Mouse (Mus musculus) spleen, adult 2 months (tissue): ENCODE results near the gene Ip6k1.

Source experiments
- CTCF ChIP-seq: fragments of 200-500 bp; IDR thresholded peaks from 2 replicates; pipeline ENCODE4 v1.5.1; 2011; ENCODE audit warnings: mild to moderate bottlenecking, inconsistent platforms; ENCODE audit not compliant: insufficient read depth, insufficient read length, insufficient replicate concordance; ENCODE audit errors: extremely low read depth
- POLR2A ChIP-seq: fragments of 200-500 bp; IDR thresholded peaks from 2 replicates; pipeline ENCODE4 v1.6.1; 2011; ENCODE audit warnings: low read depth, low read length, inconsistent platforms

DNA sequence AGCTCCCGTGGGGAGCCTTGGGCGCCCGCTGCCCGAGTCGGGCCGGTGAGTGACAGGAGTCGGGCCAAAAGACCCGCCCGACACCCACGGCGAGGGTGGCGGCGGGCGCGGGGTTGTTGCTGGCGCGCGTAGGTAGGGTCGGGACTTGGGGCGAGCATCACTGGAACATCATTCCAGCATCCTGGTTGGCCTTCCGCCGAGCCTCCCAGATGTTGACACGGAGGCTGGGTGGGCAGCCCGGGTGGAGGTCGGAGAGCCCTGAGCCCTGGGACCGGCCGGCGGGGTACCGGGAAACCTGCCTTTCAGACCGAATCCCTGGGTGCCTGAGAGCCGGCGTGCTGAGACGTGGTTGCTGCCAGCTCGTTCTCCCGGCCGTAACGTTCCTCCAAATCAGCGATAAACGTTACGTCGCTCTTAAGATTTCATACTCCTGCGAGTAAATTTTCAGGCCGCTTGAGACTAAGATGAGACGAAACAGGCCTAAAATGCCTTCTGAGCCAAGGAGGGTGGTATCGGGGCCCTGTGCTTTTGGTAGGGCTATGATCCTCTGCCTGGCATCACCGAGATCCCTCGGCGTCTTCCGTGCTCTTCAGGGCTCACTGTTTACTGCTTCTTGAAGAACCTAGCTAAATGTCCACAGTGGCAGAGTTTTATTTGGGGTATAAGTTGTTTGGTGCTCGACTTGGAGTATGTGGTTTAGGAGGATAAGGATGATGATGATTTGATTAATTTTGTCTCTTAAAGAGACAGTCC is 653 bp downstream of the Ip6k1 start:
- TF ChIP-seq POLR2A (no peak), CTCF (no peak)
